Mouse (Mus musculus) heart, embryonic 16.5 days (tissue): ENCODE measurements at regions not wholly inside any gene's neighbourhood (a gene's known extent, or its start where the extent isn't known, plus 50 kb on each side); places are given as distances from the start of the nearest gene placed in this dataset.

ENCODE experiments used
- ATAC-seq: fragments of 200-750 bp; cut with Nextera tagmentation; replicated peaks from 2 replicates; pipeline ENCODE4 v1.8.0; 2017; ENCODE audit warnings: moderate number of reproducible peaks; ENCODE audit not compliant: insufficient read depth, low FRiP score; ENCODE audit errors: extremely low read depth
- H3K27ac ChIP-seq: fragments of 300-500 bp; sonication (generic); 2 replicates; pipeline ENCODE4 v1.5.1; 2014; ENCODE audit warnings: mild to moderate bottlenecking, low read length, control low read depth, moderate library complexity
- H3K27me3 ChIP-seq: fragments of 300-500 bp; sonication (generic); 2 replicates; pipeline ENCODE4 v1.6.1; 2014; ENCODE audit warnings: low read length, mixed read lengths; ENCODE audit not compliant: control insufficient read depth, insufficient read depth
- H3K36me3 ChIP-seq: fragments of 300-500 bp; sonication (generic); 2 replicates; pipeline ENCODE4 v1.6.1; 2014; ENCODE audit not compliant: control insufficient read depth, insufficient read depth
- H3K4me1 ChIP-seq: fragments of 300-500 bp; sonication (generic); 2 replicates; pipeline ENCODE4 v1.6.1; 2014; ENCODE audit warnings: low read length, mixed read lengths; ENCODE audit not compliant: control insufficient read depth, insufficient read depth
- H3K4me2 ChIP-seq: fragments of 300-500 bp; sonication (generic); 2 replicates; pipeline ENCODE4 v1.6.1; 2014; ENCODE audit warnings: low read depth, mild to moderate bottlenecking, control low read depth, low read length
- H3K4me3 ChIP-seq: fragments of 300-500 bp; sonication (generic); 2 replicates; pipeline ENCODE4 v1.5.1; 2014; ENCODE audit warnings: mild to moderate bottlenecking, control low read depth, low read length
- H3K9ac ChIP-seq: fragments of 300-500 bp; sonication (generic); 2 replicates; pipeline ENCODE4 v1.6.1; 2014; ENCODE audit warnings: low read length, control low read depth
- H3K9me3 ChIP-seq: fragments of 300-500 bp; sonication (generic); replicated peaks from 2 replicates; pipeline ENCODE4 v1.6.1; 2016; ENCODE audit warnings: low read length; ENCODE audit not compliant: control insufficient read depth
- WGBS: fragments of 180-500 bp; shearing (Covaris S2); extraction: QIAGEN DNeasy Blood & Tissue Kit; methylation state at CpG from one replicate; pipeline ENCODE4 v1.1.7; 2014; 5-methylcytosine and 5-hydroxymethylcytosine counted together

- H3K4me3 ChIP-seq: no peak overlapping the region
- H3K27me3 ChIP-seq: no peaks in the 10 kb centered on the region
- no peak overlapping the region for H3K9ac ChIP-seq
- H3K4me1 ChIP-seq: no peaks in the 10 kb centered on the region
- H3K4me2 ChIP-seq: no peak overlapping the region
- no peaks in the 10 kb centered on the region for H3K9me3 ChIP-seq
- H3K27ac ChIP-seq: no peak overlapping the region
- H3K36me3 ChIP-seq: no peaks in the 10 kb centered on the region
- ATAC-seq: no peak
- WGBS: 53% methylated on average over 1 of the region's 1 CpGs
Observed at GRCm38 (mm10) chr1:61309563-61309962, 329.1 kb upstream of the Pard3b start.

- no peak for ATAC-seq
- no peak overlapping the region for H3K27ac ChIP-seq
- no peaks in the 10 kb centered on the region for H3K36me3 ChIP-seq
- no peak overlapping the region for H3K4me2 ChIP-seq
- no peak overlapping the region for H3K4me3 ChIP-seq
- 84% methylated on average over 3 of the region's 3 CpGs for WGBS
- no peaks in the 10 kb centered on the region for H3K9me3 ChIP-seq
- H3K9ac ChIP-seq: no peak overlapping the region
- no peaks in the 10 kb centered on the region for H3K27me3 ChIP-seq
- no peaks in the 10 kb centered on the region for H3K4me1 ChIP-seq
Observed at GRCm38 (mm10) chr1:61310063-61310760, 328.4 kb upstream of the Pard3b start.

- ATAC-seq: no peak
- no peaks in the 10 kb centered on the region for H3K36me3 ChIP-seq
- H3K4me1 ChIP-seq: no peaks in the 10 kb centered on the region
- H3K4me3 ChIP-seq: no peak overlapping the region
- no peaks in the 10 kb centered on the region for H3K9me3 ChIP-seq
- H3K27ac ChIP-seq: no peak overlapping the region
- H3K27me3 ChIP-seq: no peaks in the 10 kb centered on the region
- WGBS: 51% methylated on average over 2 of the region's 2 CpGs
- no peak overlapping the region for H3K4me2 ChIP-seq
- no peak overlapping the region for H3K9ac ChIP-seq
Observed at GRCm38 (mm10) chr1:61310761-61311090, 327.9 kb upstream of the Pard3b start.

GRCm38 (mm10) chr1:61313196-61313595, 325.4 kb upstream of the Pard3b start:
- H3K4me2 ChIP-seq: no peak overlapping the region
- no peak for ATAC-seq
- H3K27me3 ChIP-seq: no peaks in the 10 kb centered on the region
- 80% methylated on average over 4 of the region's 4 CpGs for WGBS
- H3K9ac ChIP-seq: no peak overlapping the region
- H3K4me3 ChIP-seq: no peak overlapping the region
- no peaks in the 10 kb centered on the region for H3K36me3 ChIP-seq
- H3K27ac ChIP-seq: no peak overlapping the region
- H3K4me1 ChIP-seq: no peaks in the 10 kb centered on the region
- no peaks in the 10 kb centered on the region for H3K9me3 ChIP-seq

GRCm38 (mm10) chr1:61316261-61316660, 322.4 kb upstream of the Pard3b start:
- Histone ChIP-seq H3K27ac (no peak overlapping the region), H3K4me3 (no peak overlapping the region), H3K9me3 (no peaks in the 10 kb centered on the region), H3K36me3 (no peaks in the 10 kb centered on the region), H3K27me3 (no peaks in the 10 kb centered on the region), H3K9ac (no peak overlapping the region), H3K4me1 (no peaks in the 10 kb centered on the region), H3K4me2 (no peak overlapping the region)
- no peak for ATAC-seq
- WGBS: 87% methylated on average over 4 of the region's 4 CpGs

GRCm38 (mm10) chr1:61316736-61317135, 321.9 kb upstream of the Pard3b start:
- no peak overlapping the region for H3K9ac ChIP-seq
- WGBS: 62% methylated on average over 2 of the region's 2 CpGs

GRCm38 (mm10) chr1:61318042-61318441, 320.6 kb upstream of the Pard3b start:
- ATAC-seq: no peak
- Histone ChIP-seq H3K4me2 (no peak overlapping the region), H3K36me3 (no peaks in the 10 kb centered on the region), H3K9me3 (no peaks in the 10 kb centered on the region), H3K27me3 (no peaks in the 10 kb centered on the region), H3K4me1 (no peaks in the 10 kb centered on the region), H3K27ac (no peak overlapping the region), H3K9ac (no peak overlapping the region), H3K4me3 (no peak overlapping the region)
- 66% methylated on average over 1 of the region's 1 CpGs for WGBS

More at GRCm38 (mm10) chr1:61316736-61317135, 321.9 kb upstream of the Pard3b start:
- Histone ChIP-seq H3K27ac (no peak overlapping the region), H3K9me3 (no peaks in the 10 kb centered on the region), H3K36me3 (no peaks in the 10 kb centered on the region), H3K4me2 (no peak overlapping the region), H3K27me3 (no peaks in the 10 kb centered on the region), H3K4me1 (no peaks in the 10 kb centered on the region), H3K4me3 (no peak overlapping the region)
- ATAC-seq: no peak

- 54% methylated on average over 6 of the region's 6 CpGs for WGBS
- ATAC-seq: no peak
- no peaks in the 10 kb centered on the region for H3K9me3 ChIP-seq
- no peak overlapping the region for H3K27ac ChIP-seq
- no peak overlapping the region for H3K9ac ChIP-seq
- H3K4me2 ChIP-seq: no peak overlapping the region
- H3K27me3 ChIP-seq: no peaks in the 10 kb centered on the region
- no peak overlapping the region for H3K4me3 ChIP-seq
- no peaks in the 10 kb centered on the region for H3K4me1 ChIP-seq
- no peaks in the 10 kb centered on the region for H3K36me3 ChIP-seq
Observed at GRCm38 (mm10) chr1:61321513-61322145, 317.0 kb upstream of the Pard3b start.

- peaks cover 2% of the 10 kb centered on the region; the same call in 1 of the 2 replicates for H3K4me1 ChIP-seq
- no peak for ATAC-seq
Observed at GRCm38 (mm10) chr1:61331456-61331855, 307.2 kb upstream of the Pard3b start.

More at GRCm38 (mm10) chr1:61331456-61331855, 307.2 kb upstream of the Pard3b start:
- Histone ChIP-seq H3K27me3 (no peaks in the 10 kb centered on the region), H3K4me3 (no peak overlapping the region), H3K4me2 (no peak overlapping the region), H3K36me3 (no peaks in the 10 kb centered on the region), H3K27ac (no peak overlapping the region), H3K9ac (no peak overlapping the region), H3K9me3 (no peaks in the 10 kb centered on the region)
- WGBS: 90% methylated on average over 2 of the region's 2 CpGs
